Mouse (Mus musculus) hindbrain, embryonic 14.5 days (tissue): ENCODE results near the gene Padi3. TPM values are rescaled to one million over a fixed set of nuclear protein-coding genes. Genes with fewer than 3 reads are reported as not detected.

Experiments used
- ATAC-seq: fragments of 200-750 bp; cut with Nextera tagmentation; 2 replicates; pipeline ENCODE4 v1.8.0; 2017; ENCODE audit warnings: moderate number of reproducible peaks, mild to moderate bottlenecking, moderate TSS enrichment, moderate library complexity; ENCODE audit not compliant: low FRiP score
- DNase-seq: peaks from one replicate; pipeline ENCODE4 v3.0.0-alpha.2; 2015; ENCODE audit warnings: low spot score
- H3K27ac ChIP-seq: fragments of 300-500 bp; sonication (generic); 2 replicates; pipeline ENCODE4 v1.5.1; 2014; ENCODE audit warnings: mild to moderate bottlenecking, moderate library complexity
- H3K27me3 ChIP-seq: fragments of 300-500 bp; sonication (generic); 2 replicates; pipeline ENCODE4 v1.6.1; 2014; ENCODE audit warnings: mild to moderate bottlenecking, low read length, mixed read lengths; ENCODE audit not compliant: control insufficient read depth, insufficient read depth
- H3K36me3 ChIP-seq: fragments of 300-500 bp; sonication (generic); replicated peaks from 2 replicates; pipeline ENCODE4 v1.6.1; 2014; ENCODE audit not compliant: control insufficient read depth, insufficient read depth
- H3K4me1 ChIP-seq: fragments of 300-500 bp; sonication (generic); replicated peaks from 2 replicates; pipeline ENCODE4 v1.6.1; 2014; ENCODE audit warnings: antibody characterized with exemption, low read length, mixed read lengths; ENCODE audit not compliant: control insufficient read depth, insufficient read depth
- H3K4me2 ChIP-seq: fragments of 300-500 bp; sonication (generic); replicated peaks from 2 replicates; pipeline ENCODE4 v1.6.1; 2014; ENCODE audit warnings: mild to moderate bottlenecking, moderate library complexity
- H3K4me3 ChIP-seq: fragments of 300-500 bp; sonication (generic); replicated peaks from 2 replicates; pipeline ENCODE4 v1.5.1; 2014; ENCODE audit warnings: mild to moderate bottlenecking, low read length
- H3K9ac ChIP-seq: fragments of 300-500 bp; sonication (generic); 2 replicates; pipeline ENCODE4 v1.6.1; 2014
- H3K9me3 ChIP-seq: fragments of 300-500 bp; sonication (generic); 2 replicates; pipeline ENCODE4 v1.6.1; 2016; ENCODE audit warnings: low read length; ENCODE audit not compliant: control insufficient read depth
- WGBS: fragments of 180-500 bp; shearing (Covaris S2); extraction: QIAGEN DNeasy Blood & Tissue Kit; methylation state at CpG from one replicate; pipeline ENCODE4 v1.1.7; 2014; 5-methylcytosine and 5-hydroxymethylcytosine counted together
- polyA plus RNA-seq: library from polyadenylated mRNA; unstranded; fragments of >200 nt; fragmentation: Nextera tagmentation; extraction: Ambion mirVana; gene quantifications from 2 replicates; pipeline ENCODE4 v1.2.1, GENCODE M21; 2014

Gene Padi3
- polyA plus RNA-seq, 1 experiment from 2014 or later = not detected

DNA sequence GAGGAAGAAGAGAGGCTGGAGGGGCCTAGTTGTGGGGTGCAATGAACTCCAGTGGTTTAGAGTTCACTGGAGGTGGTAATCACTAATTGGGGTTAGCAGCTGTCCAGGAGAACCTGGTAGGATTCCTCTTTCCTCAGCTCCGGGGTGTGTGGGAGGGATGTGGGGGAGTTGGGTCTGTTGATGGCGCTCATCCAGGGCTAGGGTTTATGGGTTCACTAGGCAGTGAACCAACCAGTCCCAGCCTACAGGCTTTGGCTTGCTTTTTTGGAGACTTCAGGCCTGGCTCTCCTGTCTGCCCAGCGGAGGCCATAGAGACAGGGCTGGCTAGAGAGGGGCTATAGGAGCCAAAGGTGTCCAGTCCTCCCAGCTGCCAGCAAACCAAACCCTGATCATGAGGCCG lies 20.5 kb downstream of the Padi3 start:
- H3K27ac ChIP-seq = no peak overlapping the region
- no peak for DNase-seq
- WGBS = 90% methylated on average over 4 of the region's 4 CpGs
- no peaks in the 10 kb centered on the region for H3K36me3 ChIP-seq
- no peaks in the 10 kb centered on the region for H3K4me1 ChIP-seq
- H3K9ac ChIP-seq = no peak overlapping the region
- H3K4me3 ChIP-seq = no peak overlapping the region
- no peaks in the 10 kb centered on the region for H3K27me3 ChIP-seq
- H3K9me3 ChIP-seq = no peaks in the 10 kb centered on the region
- no peak for ATAC-seq
- H3K4me2 ChIP-seq = no peak overlapping the region

DNA sequence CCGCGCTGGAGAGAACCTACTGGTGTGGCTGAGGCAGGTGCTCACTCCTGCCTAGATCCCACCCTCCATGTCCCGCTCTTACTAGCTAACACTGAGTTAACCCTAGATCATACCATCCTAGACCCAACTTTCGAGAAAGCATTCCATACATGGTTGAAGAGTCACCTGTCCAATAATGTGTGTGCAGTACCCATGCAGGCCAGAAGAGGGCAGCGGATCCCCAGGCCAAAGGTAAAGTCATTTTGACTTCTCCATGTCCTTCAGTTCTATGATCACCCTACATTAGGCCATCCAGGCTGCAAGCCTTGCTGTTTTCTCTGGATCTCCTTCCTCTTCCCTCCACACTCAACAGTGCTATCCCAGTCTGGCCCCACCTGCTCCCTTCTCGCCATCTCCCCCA lies 21.5 kb downstream of the Padi3 start:
- Histone ChIP-seq H3K27me3 (no peaks in the 10 kb centered on the region), H3K4me3 (no peak overlapping the region), H3K9me3 (no peaks in the 10 kb centered on the region), H3K9ac (no peak overlapping the region), H3K27ac (no peak overlapping the region), H3K4me2 (no peak overlapping the region), H3K36me3 (no peaks in the 10 kb centered on the region), H3K4me1 (no peaks in the 10 kb centered on the region)
- ATAC-seq = no peak
- 47% methylated on average over 6 of the region's 6 CpGs for WGBS
- peak; percentile 69 for DNase-seq

DNA sequence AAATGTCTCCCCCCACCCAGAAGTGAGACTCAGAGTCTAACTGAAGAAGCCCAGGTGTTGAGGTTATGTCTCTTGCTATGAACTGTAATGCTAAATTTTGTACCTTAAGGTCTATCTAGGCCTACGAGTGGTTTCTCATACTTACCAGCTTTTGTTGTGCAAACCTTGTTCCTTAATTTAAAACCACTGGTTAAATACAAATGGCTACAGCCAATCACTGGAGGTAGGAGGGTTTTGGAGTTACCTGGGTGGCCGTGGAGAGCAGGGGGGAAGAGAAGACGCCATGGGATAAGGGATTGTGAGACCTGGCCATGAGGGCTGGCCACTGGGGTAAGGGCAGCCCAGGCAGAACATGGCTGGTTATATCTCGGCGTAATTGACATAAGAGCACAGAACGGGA lies 22.2 kb downstream of the Padi3 start:
- DNase-seq (no peak), ATAC-seq (no peak)
- Histone ChIP-seq H3K27ac (no peak overlapping the region), H3K9ac (no peak overlapping the region), H3K4me2 (no peak overlapping the region), H3K27me3 (no peaks in the 10 kb centered on the region), H3K4me1 (no peaks in the 10 kb centered on the region), H3K4me3 (no peak overlapping the region), H3K9me3 (no peaks in the 10 kb centered on the region), H3K36me3 (no peaks in the 10 kb centered on the region)
- WGBS = 85% methylated on average over 6 of the region's 6 CpGs

GRCm38 (mm10) chr4:140787414-140787813 lies 23.0 kb downstream of the Padi3 start:
- H3K4me2 ChIP-seq = no peak overlapping the region
- no peak for ATAC-seq
- no peaks in the 10 kb centered on the region for H3K4me1 ChIP-seq
- no peak overlapping the region for H3K9ac ChIP-seq
- no peak for DNase-seq
- H3K27ac ChIP-seq = no peak overlapping the region
- WGBS = 79% methylated on average over 4 of the region's 4 CpGs
- H3K4me3 ChIP-seq = no peak overlapping the region
- H3K27me3 ChIP-seq = no peaks in the 10 kb centered on the region
- H3K36me3 ChIP-seq = no peaks in the 10 kb centered on the region
- H3K9me3 ChIP-seq = no peaks in the 10 kb centered on the region

GRCm38 (mm10) chr4:140785217-140785616 lies 25.2 kb downstream of the Padi3 start:
- WGBS = 87% methylated on average over 5 of the region's 5 CpGs
- Histone ChIP-seq H3K4me2 (no peak overlapping the region), H3K36me3 (no peaks in the 10 kb centered on the region), H3K27ac (no peak overlapping the region), H3K9ac (no peak overlapping the region), H3K9me3 (no peaks in the 10 kb centered on the region), H3K27me3 (no peaks in the 10 kb centered on the region), H3K4me1 (no peaks in the 10 kb centered on the region), H3K4me3 (no peak overlapping the region)
- no peak for ATAC-seq
- no peak for DNase-seq

DNA sequence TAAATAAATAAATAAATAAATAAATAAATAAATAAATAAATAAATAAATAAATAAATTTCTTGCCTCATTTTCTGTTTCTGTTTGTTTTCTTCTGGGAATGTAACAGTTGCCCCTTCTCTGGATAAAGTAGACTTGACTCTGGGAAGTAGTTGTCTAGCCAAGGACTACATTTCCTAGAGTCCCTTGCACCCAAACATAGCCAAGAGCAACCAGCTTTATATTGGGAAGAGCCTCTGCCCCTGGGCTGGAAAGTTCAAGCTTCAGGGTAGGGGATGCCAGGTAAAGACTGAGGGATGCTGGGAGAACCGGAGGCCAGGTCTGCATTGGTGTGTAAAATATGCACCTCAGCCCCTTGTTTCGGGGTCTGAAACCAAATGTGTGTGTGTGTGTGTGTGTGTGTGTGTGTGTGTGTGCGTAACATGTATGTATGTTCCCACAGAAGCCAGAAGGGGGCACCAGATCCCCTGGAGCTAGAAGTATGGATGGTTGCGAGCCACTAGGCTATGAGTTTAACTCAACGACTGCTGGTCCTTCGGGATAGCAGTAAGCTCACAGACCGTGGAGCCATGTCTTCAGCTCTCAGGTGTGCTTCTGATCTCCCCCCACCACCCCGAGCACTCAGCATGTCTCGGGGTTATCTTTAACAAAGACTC lies 26.0 kb downstream of the Padi3 start:
- H3K27ac ChIP-seq = no peak overlapping the region
- H3K4me1 ChIP-seq = no peaks in the 10 kb centered on the region
- no peaks in the 10 kb centered on the region for H3K9me3 ChIP-seq
- no peak overlapping the region for H3K4me3 ChIP-seq
- ATAC-seq (no peak), DNase-seq (no peak)
- no peaks in the 10 kb centered on the region for H3K27me3 ChIP-seq
- no peak overlapping the region for H3K9ac ChIP-seq
- no peak overlapping the region for H3K4me2 ChIP-seq
- WGBS = 96% methylated on average over 9 of the region's 9 CpGs
- no peaks in the 10 kb centered on the region for H3K36me3 ChIP-seq

DNA sequence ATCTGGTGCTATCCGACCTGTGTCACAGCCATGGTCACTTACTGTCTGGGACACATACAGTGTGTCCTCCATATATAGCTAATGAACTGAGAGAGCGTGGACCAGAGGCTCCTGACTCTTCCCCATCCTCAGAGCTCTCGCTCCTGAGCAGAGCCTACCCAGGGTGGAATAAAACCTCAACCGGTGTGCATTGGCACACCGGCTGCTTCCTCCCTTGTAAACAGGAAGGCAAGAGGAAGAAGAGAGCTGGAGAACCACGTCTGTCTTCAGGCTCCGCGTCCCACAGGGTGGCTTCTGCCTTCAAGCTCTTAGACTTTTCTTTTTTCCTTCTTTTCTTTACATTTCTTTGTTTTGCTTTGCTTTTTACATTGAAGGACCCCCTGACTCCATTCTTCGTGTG lies 27.6 kb downstream of the Padi3 start:
- Histone ChIP-seq H3K27ac (no peak overlapping the region), H3K9ac (no peak overlapping the region), H3K4me3 (no peak overlapping the region), H3K4me2 (no peak overlapping the region), H3K9me3 (no peaks in the 10 kb centered on the region), H3K36me3 (no peaks in the 10 kb centered on the region), H3K27me3 (no peaks in the 10 kb centered on the region), H3K4me1 (no peaks in the 10 kb centered on the region)
- DNase-seq = no peak
- WGBS = 87% methylated on average over 9 of the region's 9 CpGs
- no peak for ATAC-seq

DNA sequence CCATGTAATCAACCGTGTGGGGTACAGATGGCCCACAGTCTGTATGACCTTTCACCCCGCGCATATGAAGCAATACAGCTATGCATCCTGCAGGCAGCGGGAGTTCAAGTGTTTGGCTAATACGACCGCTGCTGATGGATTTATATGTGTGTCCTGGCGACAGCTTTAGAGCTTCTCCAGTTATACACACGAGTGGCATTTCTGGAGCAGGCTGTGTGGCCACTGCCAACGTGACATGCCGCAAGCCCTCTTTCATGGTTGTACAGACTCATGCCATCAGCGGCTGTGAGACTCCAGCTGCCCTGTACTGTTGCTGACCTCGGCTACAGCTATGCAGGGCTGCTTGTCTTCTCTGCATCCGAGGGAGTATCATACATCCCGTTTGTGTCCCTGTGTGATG lies 29.9 kb downstream of the Padi3 start:
- Histone ChIP-seq H3K9me3 (no peaks in the 10 kb centered on the region), H3K27me3 (no peaks in the 10 kb centered on the region), H3K27ac (no peak overlapping the region), H3K4me2 (no peak overlapping the region), H3K36me3 (no peaks in the 10 kb centered on the region), H3K4me3 (no peak overlapping the region), H3K4me1 (no peaks in the 10 kb centered on the region), H3K9ac (no peak overlapping the region)
- DNase-seq = no peak
- WGBS = 81% methylated on average over 14 of the region's 14 CpGs
- no peak for ATAC-seq

DNA sequence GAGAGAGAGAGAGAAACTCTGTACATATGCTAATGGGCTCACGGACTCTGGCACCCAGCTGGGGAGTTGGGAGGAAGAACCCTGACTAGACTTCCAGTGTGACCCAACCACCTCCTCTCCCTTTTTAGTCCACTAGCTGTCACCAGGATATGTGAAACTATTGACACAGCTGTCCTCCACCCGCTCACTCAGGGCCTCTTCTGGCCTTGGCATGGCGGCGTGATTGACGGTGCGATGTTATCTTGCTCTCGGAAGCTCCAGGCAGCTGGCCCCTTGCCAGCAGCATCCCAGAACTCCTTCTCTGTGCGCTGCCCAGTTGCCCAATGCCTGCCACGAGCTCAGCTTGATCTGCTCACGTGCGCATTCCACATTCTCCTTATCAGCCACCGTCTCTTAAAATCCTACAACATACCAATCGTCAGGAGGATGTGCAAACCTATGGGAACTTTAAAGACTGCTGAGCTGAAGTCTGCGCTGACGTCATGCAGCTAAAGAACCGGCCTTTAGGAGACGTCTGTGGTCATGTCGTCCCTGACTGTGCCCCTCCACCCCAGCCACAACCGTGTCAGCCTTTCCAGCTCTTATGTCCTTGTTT lies 30.5 kb downstream of the Padi3 start:
- H3K4me2 ChIP-seq = no peak overlapping the region
- H3K27ac ChIP-seq = no peak overlapping the region
- no peaks in the 10 kb centered on the region for H3K36me3 ChIP-seq
- peak; percentile 62 for DNase-seq
- no peaks in the 10 kb centered on the region for H3K9me3 ChIP-seq
- no peak overlapping the region for H3K4me3 ChIP-seq
- no peaks in the 10 kb centered on the region for H3K27me3 ChIP-seq
- H3K9ac ChIP-seq = no peak overlapping the region
- 45% methylated on average over 19 of the region's 19 CpGs for WGBS
- H3K4me1 ChIP-seq = no peaks in the 10 kb centered on the region
- 0 out of 2 replicates have a peak, but pooled peaks have one; percentile 40 for ATAC-seq

DNA sequence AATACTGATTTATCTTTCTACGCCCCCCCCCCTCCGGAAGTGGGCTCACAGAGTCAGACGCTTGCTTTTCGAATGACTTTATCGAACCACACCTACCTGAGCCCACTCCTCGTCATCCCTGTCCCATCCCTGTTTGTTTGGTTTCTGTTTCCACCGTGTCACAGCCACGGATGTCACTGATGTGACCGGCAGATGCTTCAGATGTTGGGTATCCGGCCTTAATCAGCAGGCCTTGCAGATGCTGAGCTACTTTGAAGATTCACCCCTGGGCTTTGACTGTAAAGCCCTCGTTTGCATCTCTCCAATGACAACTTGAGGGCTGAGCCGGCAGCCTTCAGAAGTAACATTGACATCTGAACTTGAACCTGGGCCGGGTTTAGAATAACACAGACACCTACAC lies 33.8 kb downstream of the Padi3 start:
- Histone ChIP-seq H3K4me1 (no peaks in the 10 kb centered on the region), H3K36me3 (no peaks in the 10 kb centered on the region), H3K27ac (no peak overlapping the region), H3K27me3 (no peaks in the 10 kb centered on the region), H3K9ac (no peak overlapping the region), H3K4me3 (no peak overlapping the region), H3K4me2 (no peak overlapping the region), H3K9me3 (no peaks in the 10 kb centered on the region)
- DNase-seq (no peak), ATAC-seq (no peak)
- WGBS = 73% methylated on average over 13 of the region's 13 CpGs
